Mouse (Mus musculus): ENCODE results near the gene 2900026A02Rik.

- TF ChIP-seq CTCF (IDR thresholded peaks at IDR 0.05; ENCODE audit: extremely low read depth, insufficient read length, insufficient replicate concordance, low read depth, low read length): no peak
- TF ChIP-seq POLR2A (IDR thresholded peaks at IDR 0.05; ENCODE audit: low read depth, low read length): no peak
These were observed 81.0 kb downstream of the 2900026A02Rik start for GRCm38 (mm10) chr5:113140051-113140450.

All from small intestine, adult 2 months (tissue).